Comparison of ENCODE assay signal across 9 mouse cellular contexts in genomic region chr8:121909663-121910062, GRCm38 (mm10). TPM values are rescaled to one million over a fixed set of nuclear protein-coding genes. Genes with fewer than 3 reads are reported as not detected.
DNase-seq lines count a peak whose midpoint lies in the region; ATAC-seq and TF ChIP-seq lines count a peak whose summit lies in the region.
"Had no signal": no experiment of that assay in that cellular context is flagged by ENCODE, and none has a peak within 500 bp of the region (broad histone marks: within the 10 kb centered on the region; RNA-seq: fewer than 3 reads in every experiment).

No protein-coding gene starts in this region.

- 0 out of 2 replicates have a peak, but pooled peaks have one; percentile 5 for ATAC-seq in frontal cortex, adult (ENCODE audit: low TSS enrichment)
- no peak for ATAC-seq in liver, postnatal 0 days
- ATAC-seq in erythroblast, adult 5-6 weeks (replicated peaks; ENCODE audit: low FRiP score, poor library complexity, severe bottlenecking): no peak

- H3K4me3 ChIP-seq in testis, adult 2 months (ENCODE audit: control insufficient read depth, low read depth, low read length): peak overlapping the region; percentile 93
- H3K4me3 ChIP-seq in liver, postnatal 0 days (ENCODE audit: low read depth, low read length): no peak overlapping the region

- TF ChIP-seq POLR2A in testis, adult 2 months (IDR thresholded peaks at IDR 0.05; ENCODE audit: control insufficient read depth, low read depth, low read length): no peak

- no peaks in the 10 kb centered on the region; the same call in 1 of the 2 replicates for H3K36me3 ChIP-seq in testis, adult 2 months (ENCODE audit: control insufficient read depth, insufficient read depth, low read length)
- no peaks in the 10 kb centered on the region for H3K36me3 ChIP-seq in liver, postnatal 0 days (replicated peaks; ENCODE audit: insufficient read depth, low read length)

- no peak overlapping the region for H3K9ac ChIP-seq in liver, postnatal 0 days (replicated peaks)

- TF ChIP-seq CTCF in testis, adult 2 months (IDR thresholded peaks at IDR 0.05; ENCODE audit: control insufficient read depth, insufficient read depth, insufficient replicate concordance, low read depth, low read length): no peak
- TF ChIP-seq CTCF in liver, postnatal 0 days (IDR thresholded peaks at IDR 0.05; ENCODE audit: low read depth): peak; percentile 86

- no peaks in the 10 kb centered on the region for H3K27me3 ChIP-seq in testis, adult 2 months (ENCODE audit: control insufficient read depth, insufficient read depth, low read length)
- H3K27me3 ChIP-seq in liver, postnatal 0 days (ENCODE audit: insufficient read depth, low read length): no peaks in the 10 kb centered on the region

- H3K4me1 ChIP-seq in testis, adult 2 months (ENCODE audit: control insufficient read depth, insufficient read depth, low read length): peaks cover 20% of the 10 kb centered on the region
- H3K4me1 ChIP-seq in liver, postnatal 0 days (ENCODE audit: insufficient read depth): peaks cover 26% of the 10 kb centered on the region

- no peak for DNase-seq in testis, postnatal 14 days (ENCODE audit: low spot score)
- peak; percentile 87 for DNase-seq in adrenal gland, postnatal 14 days
- DNase-seq in kidney, postnatal 4 days: peak; percentile 86 to 88
- DNase-seq in liver, postnatal 0 days: peak; percentile 84
- peak; percentile 87 for DNase-seq in right cerebral cortex, postnatal 4 days

- TF ChIP-seq EP300 in liver, postnatal 0 days (IDR thresholded peaks at IDR 0.05; ENCODE audit: low read depth): 0 out of 2 replicates have a peak, but pooled peaks have one; percentile 37

- WGBS in liver, postnatal 0 days (ENCODE audit: insufficient replicate concordance): 2% methylated on average over 6 of the region's 6 CpGs

- no peak overlapping the region for H3K27ac ChIP-seq in testis, adult 2 months (ENCODE audit: control insufficient read depth, insufficient read depth, low read depth, low read length)
- no peak overlapping the region for H3K27ac ChIP-seq in liver, postnatal 0 days (ENCODE audit: low read depth)

- no peak overlapping the region for H3K4me2 ChIP-seq in liver, postnatal 0 days (ENCODE audit: low read depth, low read length)

- no peaks in the 10 kb centered on the region for H3K9me3 ChIP-seq in liver, postnatal 0 days (ENCODE audit: low read length)

RNA-seq across cellular contexts. Expression of gene Slc7a5, which starts 2.2 kb away (rescaled TPM):
- polyA plus RNA-seq in testis, adult 2 months (2012; rRNA removed): 84.9 and 104 TPM in 2 replicates
- 41.4 and 46.8 TPM in 2 replicates for total RNA-seq in adrenal gland, postnatal 14 days (2021)
- polyA plus RNA-seq in liver, postnatal 0 days (2015; fragmentation: Nextera tagmentation; extraction: Ambion mirVana): 10.5 and 10.8 TPM in 2 replicates
- total RNA-seq in erythroblast, adult 5-6 weeks (2015; ENCODE audit: low replicate concordance): 137 and 171 TPM in 2 replicates
- total RNA-seq in erythroblast, adult 5-6 weeks (2017; ENCODE audit: low replicate concordance): 151 and 182 TPM in 2 replicates

RNA-seq across cellular contexts. Expression of gene Car5a, which starts 35.0 kb away (rescaled TPM):
- polyA plus RNA-seq in testis, adult 2 months (2012; rRNA removed): not detected in 2 replicates
- 0.30 and 6.4 TPM in 2 replicates for total RNA-seq in adrenal gland, postnatal 14 days (2021)
- polyA plus RNA-seq in liver, postnatal 0 days (2015; fragmentation: Nextera tagmentation; extraction: Ambion mirVana): 5.9 and 9.6 TPM in 2 replicates
- not detected in 2 replicates for total RNA-seq in erythroblast, adult 5-6 weeks (2015; ENCODE audit: low replicate concordance)
- not detected in 2 replicates for total RNA-seq in erythroblast, adult 5-6 weeks (2017; ENCODE audit: low replicate concordance)
- polyA plus RNA-seq: heart, embryonic 16.5 days had no signal

RNA-seq across cellular contexts. Expression of gene Banp, which starts 39.9 kb away (rescaled TPM):
- 15.6 and 18.6 TPM in 2 replicates for polyA plus RNA-seq in testis, adult 2 months (2012; rRNA removed)
- total RNA-seq in adrenal gland, postnatal 14 days (2021): 30.4 and 31.2 TPM in 2 replicates
- 7.6 and 7.9 TPM in 2 replicates for polyA plus RNA-seq in liver, postnatal 0 days (2015; fragmentation: Nextera tagmentation; extraction: Ambion mirVana)
- total RNA-seq in erythroblast, adult 5-6 weeks (2015; ENCODE audit: low replicate concordance): 6.1 and 25.0 TPM in 2 replicates
- total RNA-seq in erythroblast, adult 5-6 weeks (2017; ENCODE audit: low replicate concordance): 20.4 and 45.8 TPM in 2 replicates
